Mouse (Mus musculus) left cerebral cortex, adult 8-10 months (tissue): ENCODE measurements around the gene Gabra4. TPM values are rescaled to one million over a fixed set of nuclear protein-coding genes. Genes with fewer than 3 reads are reported as not detected.
"Not testable (repeated sequence)": the region's sequence is repeated elsewhere in the genome, so short reads cannot be mapped to it uniquely, and the experiment has no call there.

Experiments used
- DNase-seq, 2 experiments: peaks; one replicate each; pipeline ENCODE4 v3.0.0; 2022; ENCODE audit warnings: low spot score in 2 of 2
- total RNA-seq, 4 experiments: library from RNA; stranded (reverse); gene quantifications; 2 replicates each; pipeline ENCODE4 v1.2.4; 2022

Gene Gabra4
- total RNA-seq, 4 experiments from 2014 or later: 96.0 to 117 (median 108) TPM

- not testable (repeated sequence) for DNase-seq
Observed at GRCm38 (mm10) chr5:71525486-71525885, 132.6 kb downstream of the Gabra4 start.

Other genes with a start within 250 kb of the Gabra4 start
- 1 to 10 TPM in 1 of 4 experiments, not detected in 3; 1.0 TPM for gene Cox7b2, start 110.1 kb downstream of the Gabra4 start, total RNA-seq
- gene Gabrb1, start 195 bp downstream of the Gabra4 start, total RNA-seq: 100 to 1,000 TPM in 1 of 4 experiments, 10 to 100 TPM in 3; 82.8 to 100 (median 89.7) TPM